Mouse (Mus musculus) forebrain, embryonic 14.5 days (tissue): ENCODE measurements at regions not wholly inside any gene's neighbourhood (a gene's known extent, or its start where the extent isn't known, plus 50 kb on each side); places are given as distances from the start of the nearest gene placed in this dataset. TPM values are rescaled to one million over a fixed set of nuclear protein-coding genes. Genes with fewer than 3 reads are reported as not detected.

Experiments
- ATAC-seq: fragments of 200-750 bp; cut with Nextera tagmentation; 2 replicates; pipeline ENCODE4 v1.8.0; 2017; ENCODE audit warnings: mild to moderate bottlenecking, moderate library complexity
- DNase-seq: peaks from one replicate; pipeline ENCODE4 v3.0.0-alpha.2; 2015; ENCODE audit warnings: low spot score
- H3K27ac ChIP-seq: fragments of 300-500 bp; sonication (generic); 2 replicates; pipeline ENCODE4 v1.5.1; 2014; ENCODE audit warnings: low read depth, mild to moderate bottlenecking, control low read depth, low read length, moderate library complexity
- H3K27me3 ChIP-seq: fragments of 300-500 bp; sonication (generic); replicated peaks from 2 replicates; pipeline ENCODE4 v1.6.1; 2014; ENCODE audit warnings: low read length, control low read depth, mixed read lengths; ENCODE audit not compliant: control insufficient read depth, insufficient read depth
- H3K36me3 ChIP-seq: fragments of 300-500 bp; sonication (generic); 2 replicates; pipeline ENCODE4 v1.6.1; 2014; ENCODE audit warnings: low read length, control low read depth; ENCODE audit not compliant: control insufficient read depth, insufficient read depth
- H3K4me1 ChIP-seq: fragments of 300-500 bp; sonication (generic); 2 replicates; pipeline ENCODE4 v1.6.1; 2014; ENCODE audit warnings: antibody characterized with exemption, low read length, control low read depth; ENCODE audit not compliant: control insufficient read depth, insufficient read depth
- H3K4me2 ChIP-seq: fragments of 300-500 bp; sonication (generic); 2 replicates; pipeline ENCODE4 v1.6.1; 2014; ENCODE audit warnings: mild to moderate bottlenecking, control low read depth, low read length
- H3K4me3 ChIP-seq: fragments of 300-500 bp; sonication (generic); 2 replicates; pipeline ENCODE4 v1.5.1; 2014; ENCODE audit warnings: low read depth, low read length, control low read depth
- H3K9ac ChIP-seq: fragments of 300-500 bp; sonication (generic); 2 replicates; pipeline ENCODE4 v1.6.1; 2014; ENCODE audit warnings: mild to moderate bottlenecking, low read length, control low read depth, moderate library complexity
- H3K9me3 ChIP-seq: fragments of 300-500 bp; sonication (generic); replicated peaks from 2 replicates; pipeline ENCODE4 v1.6.1; 2016; ENCODE audit warnings: low read length, control low read depth, mixed read lengths; ENCODE audit not compliant: control insufficient read depth
- WGBS: fragments of 180-500 bp; shearing (Covaris S2); extraction: QIAGEN DNeasy Blood & Tissue Kit; methylation state at CpG from one replicate; pipeline ENCODE4 v1.1.7; 2014; 5-methylcytosine and 5-hydroxymethylcytosine counted together
- microRNA-seq: library from miRNA; unstranded; fragments of <30 nt; microRNA quantifications from one replicate; pipeline ENCODE4, GENCODE M21; 2016

DNA sequence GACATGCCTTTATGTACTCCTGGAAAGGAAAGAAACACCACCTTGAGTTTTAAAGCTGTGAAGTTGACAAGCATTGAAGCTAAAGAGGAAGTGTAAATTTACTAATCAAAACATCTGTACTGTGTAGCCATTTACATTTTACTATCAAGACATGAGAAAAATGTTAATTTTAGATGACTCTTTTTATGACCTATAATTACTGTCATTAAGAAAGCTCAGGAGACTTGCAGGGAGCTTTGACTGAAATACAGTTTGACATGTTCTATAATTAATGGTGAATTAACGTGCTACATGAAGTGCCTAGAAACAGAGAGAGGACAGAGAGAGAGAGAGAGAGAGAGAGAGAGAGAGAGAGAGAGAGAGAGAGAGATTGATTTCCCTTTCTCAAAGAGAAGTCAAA lies 432.8 kb downstream of the Gm8797 start:
- 42% methylated on average over 1 of the region's 1 CpGs for WGBS

DNA sequence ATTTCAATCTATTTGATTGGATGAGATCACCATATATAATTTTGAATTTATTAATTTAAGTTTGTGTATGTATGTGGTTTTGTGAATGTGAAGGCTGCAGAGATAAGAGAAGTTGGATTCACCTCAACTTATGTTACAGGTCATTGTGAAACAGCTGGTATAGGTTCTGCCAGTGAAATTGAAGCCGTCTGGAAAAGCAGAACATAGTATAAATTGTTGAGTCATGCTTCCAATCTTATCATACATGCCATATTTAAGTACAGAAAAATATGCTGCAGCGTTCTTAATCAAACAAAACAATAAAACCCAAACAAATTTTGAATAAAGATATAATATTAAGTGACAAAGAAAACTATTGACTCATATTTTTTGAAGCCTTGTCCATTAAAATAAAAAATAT lies 415.6 kb downstream of the 1700008P02Rik start:
- no peak overlapping the region for H3K4me3 ChIP-seq
- H3K4me1 ChIP-seq, result no peaks in the 10 kb centered on the region
- H3K9ac ChIP-seq, result no peak overlapping the region
- no peaks in the 10 kb centered on the region for H3K36me3 ChIP-seq
- ATAC-seq (no peak), DNase-seq (no peak)
- WGBS, result 83% methylated on average over 2 of the region's 2 CpGs
- H3K4me2 ChIP-seq, result no peak overlapping the region
- H3K9me3 ChIP-seq, result no peaks in the 10 kb centered on the region
- no peak overlapping the region for H3K27ac ChIP-seq
- H3K27me3 ChIP-seq, result no peaks in the 10 kb centered on the region

More for the DNA sequence above, 432.8 kb downstream of the Gm8797 start:
- peak; percentile 52; the same call in 1 of the 2 replicates for ATAC-seq
- no peaks in the 10 kb centered on the region for H3K9me3 ChIP-seq
- DNase-seq, result peak; percentile 39
- no peak overlapping the region for H3K4me2 ChIP-seq
- H3K4me1 ChIP-seq, result no peaks in the 10 kb centered on the region
- no peaks in the 10 kb centered on the region for H3K36me3 ChIP-seq
- H3K27ac ChIP-seq, result no peak overlapping the region
- no peak overlapping the region for H3K9ac ChIP-seq
- H3K27me3 ChIP-seq, result no peaks in the 10 kb centered on the region
- no peak overlapping the region for H3K4me3 ChIP-seq

DNA sequence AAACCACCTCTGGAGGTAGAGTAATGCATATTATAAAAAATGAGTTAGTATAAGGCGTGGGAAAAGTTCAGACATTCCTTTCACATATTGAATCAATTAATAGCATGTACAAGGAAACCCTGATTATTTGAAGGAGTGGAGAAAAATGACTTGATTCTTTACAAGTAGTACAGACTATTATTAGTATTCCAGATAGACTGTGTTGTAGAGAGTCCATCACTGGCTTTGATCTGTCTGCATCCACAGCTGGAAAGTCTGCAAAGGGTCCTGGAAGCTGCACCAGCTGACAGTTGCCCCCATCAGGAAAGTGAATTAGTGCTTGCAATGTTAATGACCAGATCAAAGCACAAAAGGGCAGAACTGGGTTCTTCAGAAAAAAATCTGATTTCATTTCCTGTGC lies 391.6 kb downstream of the 1700008P02Rik start:
- Histone ChIP-seq H3K36me3 (no peaks in the 10 kb centered on the region), H3K4me3 (no peak overlapping the region), H3K4me2 (no peak overlapping the region), H3K9me3 (no peaks in the 10 kb centered on the region), H3K27ac (no peak overlapping the region), H3K4me1 (no peaks in the 10 kb centered on the region), H3K27me3 (no peaks in the 10 kb centered on the region), H3K9ac (no peak overlapping the region)
- WGBS, result 74% methylated on average over 1 of the region's 1 CpGs
- no peak for ATAC-seq
- no peak for DNase-seq

Small RNAs in the stretch of these regions (microRNA-seq; reads per million reads assigned to microRNA genes)
- gene Gm25144, result not detected
- gene Gm25352, result not detected
